Mouse (Mus musculus): ENCODE data around the gene Tapbp.
A peak's percentile ranks its signal among the peaks of the same experiment; 100 is the strongest.
"Not testable (repeated sequence)": the region's sequence is repeated elsewhere in the genome, so short reads cannot be mapped to it uniquely, and the experiment has no call there.

The Tapbp gene

DNA sequence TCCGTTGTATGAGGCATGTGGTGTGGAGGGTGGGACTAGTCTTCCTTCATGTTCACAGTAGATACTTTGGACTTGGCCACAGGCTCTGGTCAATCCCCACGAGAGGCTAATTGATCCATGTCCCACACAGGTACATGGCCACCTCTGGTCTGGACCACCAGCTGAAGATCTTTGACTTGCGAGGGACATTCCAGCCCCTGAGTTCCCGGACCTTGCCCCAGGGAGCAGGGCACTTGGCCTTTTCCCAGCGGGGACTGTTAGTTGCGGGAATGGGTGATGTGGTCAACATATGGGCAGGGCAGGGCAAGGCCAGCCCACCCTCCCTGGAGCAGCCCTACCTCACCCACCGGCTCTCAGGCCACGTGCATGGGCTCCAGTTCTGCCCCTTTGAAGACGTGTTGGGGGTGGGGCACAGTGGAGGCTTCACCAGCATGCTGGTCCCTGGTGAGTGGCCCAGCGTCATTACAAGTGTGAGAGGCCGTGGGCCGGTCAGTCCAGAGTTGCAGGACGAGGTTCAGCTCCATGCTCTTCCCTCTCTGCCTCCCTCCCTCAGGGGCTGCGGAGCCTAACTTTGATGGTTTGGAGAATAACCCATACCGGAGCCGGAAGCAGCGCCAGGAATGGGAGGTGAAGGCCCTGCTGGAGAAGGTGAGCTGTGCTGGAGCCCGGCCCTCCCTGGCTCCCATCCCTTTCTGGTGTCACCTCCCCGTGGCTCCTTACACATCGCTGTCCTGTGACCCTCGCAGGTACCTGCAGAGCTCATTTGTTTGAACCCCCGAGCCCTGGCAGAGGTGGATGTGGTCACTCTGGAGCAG is 32.6 kb downstream of the Tapbp start:
- peak; percentile 21 for DNase-seq

DNA sequence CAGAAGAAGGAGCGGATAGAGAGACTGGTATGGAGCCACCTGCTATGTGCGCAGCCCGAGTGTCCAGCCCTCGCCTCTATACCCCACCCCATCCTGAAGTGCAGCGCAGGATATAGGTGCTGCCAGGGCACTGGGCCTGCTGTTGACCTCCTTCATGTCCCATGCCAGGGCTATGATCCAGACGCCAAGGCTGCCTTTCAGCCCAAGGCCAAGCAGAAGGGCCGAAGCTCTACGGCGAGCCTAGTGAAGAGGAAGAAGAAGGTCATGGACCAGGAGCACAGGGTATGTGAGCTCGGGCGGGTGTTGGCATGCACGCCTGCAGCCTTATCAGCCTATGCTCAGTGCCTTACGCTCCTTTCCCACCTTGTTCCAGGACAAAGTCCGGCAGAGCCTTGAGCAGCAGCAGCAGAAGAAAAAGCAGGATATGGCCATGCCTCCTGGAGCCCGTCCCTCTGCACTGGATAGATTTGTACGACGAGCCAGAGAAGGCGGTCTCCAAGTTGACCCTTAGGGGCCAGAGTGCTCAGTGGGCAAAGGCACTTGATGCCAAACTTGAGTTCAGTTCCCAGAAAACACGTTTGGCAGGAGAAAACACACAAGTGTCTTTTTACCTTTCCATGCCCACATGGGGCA is 33.3 kb downstream of the Tapbp start:
- peak; percentile 13 for DNase-seq

DNA sequence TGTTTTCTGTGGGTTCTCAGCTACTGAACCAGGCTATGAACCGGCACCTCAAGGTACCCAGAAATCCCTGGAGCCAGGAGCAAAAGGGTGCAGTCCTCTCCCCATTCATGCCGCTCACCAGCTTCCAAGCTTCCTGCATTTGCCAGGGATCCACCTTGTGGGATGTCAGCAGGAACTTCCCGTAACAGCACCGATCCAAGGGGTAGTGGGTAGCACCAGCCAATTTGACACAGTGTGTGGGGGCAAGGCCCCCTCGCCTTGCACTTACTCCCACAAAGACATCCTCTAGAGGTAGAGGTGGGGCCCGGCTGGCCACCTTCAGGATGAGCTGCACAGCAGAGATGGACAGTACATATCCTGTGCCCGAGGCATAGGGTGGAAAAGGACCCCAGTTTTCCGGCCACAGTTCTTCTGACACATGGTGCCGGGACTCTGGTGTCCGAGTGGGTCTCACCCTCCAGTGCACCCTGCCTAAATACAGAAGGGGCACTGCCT is 34.5 kb downstream of the Tapbp start:
- DNase-seq, result peak; percentile 23

DNA sequence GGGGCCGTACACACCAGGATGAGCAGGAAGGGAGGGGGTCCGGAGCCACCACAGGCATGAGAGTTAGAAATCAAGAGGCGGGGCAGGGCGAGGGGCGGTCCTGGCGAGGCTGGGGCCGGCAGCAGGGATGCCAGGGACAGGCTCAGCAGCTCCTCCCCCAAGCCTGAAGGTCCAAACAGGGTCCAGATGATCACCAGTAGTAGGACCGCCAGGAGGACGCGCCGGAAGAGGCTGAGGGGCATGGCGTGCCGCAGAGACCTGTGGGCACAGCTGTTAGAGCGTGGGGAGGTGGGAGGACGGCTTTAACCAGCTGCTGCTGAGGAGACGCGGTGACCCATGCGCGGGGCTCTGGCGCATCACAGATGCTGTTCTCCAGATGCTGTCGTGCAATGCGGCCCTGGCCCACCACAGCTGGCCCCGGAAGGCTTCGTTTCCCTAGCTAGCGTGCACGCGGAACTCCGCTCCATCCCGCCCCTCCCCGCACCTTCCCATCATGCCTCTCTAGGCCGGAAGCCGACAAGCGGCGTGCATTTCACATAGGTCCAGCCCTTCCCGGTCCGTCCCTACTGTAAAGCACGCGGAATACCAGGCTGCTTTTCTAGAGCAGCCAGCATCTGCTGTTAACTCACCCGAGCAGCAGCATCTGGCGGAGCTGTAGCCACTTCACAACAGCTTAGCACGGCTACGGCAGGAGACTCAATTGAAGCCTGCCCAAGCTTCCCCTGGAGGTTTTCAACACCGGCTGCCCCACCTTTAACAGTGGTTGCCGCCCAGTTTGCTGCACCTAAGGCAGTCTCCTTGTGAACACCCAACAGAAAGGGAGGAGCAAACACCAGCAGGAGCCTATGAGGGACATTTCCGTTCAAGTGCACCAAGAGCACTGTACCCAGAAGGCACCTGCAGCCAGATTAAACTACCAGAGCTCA is 35.6 kb downstream of the Tapbp start, which contains the start of gene B3galt4:
Gene B3galt4, minus strand, starts transcription at position 468 of the 926 bp plus-strand sequence.
- peak; percentile 54 for DNase-seq

DNA sequence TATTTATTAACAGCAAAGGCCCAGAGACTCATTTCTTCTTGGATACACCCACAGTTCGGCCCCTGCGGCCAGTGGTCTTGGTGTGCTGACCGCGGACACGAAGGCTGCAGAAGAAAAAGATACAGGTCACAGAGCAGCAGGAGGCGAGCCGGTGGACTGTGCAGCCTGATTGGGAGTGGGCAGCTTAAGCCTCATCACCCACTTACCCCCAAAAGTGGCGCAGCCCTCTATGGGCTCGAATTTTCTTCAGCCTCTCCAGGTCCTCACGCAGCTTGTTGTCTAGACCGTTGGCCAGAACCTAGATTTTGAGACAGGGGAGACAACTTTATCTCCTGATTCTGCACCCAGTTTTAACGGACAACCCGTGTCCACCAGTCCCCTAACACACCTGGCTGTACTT is 36.3 kb downstream of the Tapbp start:
- not testable (repeated sequence) for DNase-seq

DNA sequence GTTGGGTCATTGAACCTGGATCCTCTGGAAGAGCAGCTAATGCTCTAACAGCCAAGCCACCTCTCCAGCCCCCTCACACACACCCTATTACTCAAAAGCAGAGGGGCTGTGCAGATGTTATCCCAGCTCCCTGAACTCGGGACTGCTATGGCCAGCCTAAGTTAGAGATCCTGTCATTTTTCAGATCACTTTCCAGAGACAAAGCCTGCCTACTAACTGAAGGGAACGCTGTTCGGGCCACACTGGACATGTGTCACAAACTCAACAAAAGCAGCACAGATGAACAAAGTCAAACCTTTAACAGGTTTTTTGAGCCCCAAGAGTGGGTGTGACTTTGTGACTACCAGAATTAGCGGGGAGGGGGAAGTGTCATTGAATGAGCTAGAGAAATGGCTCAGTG is 37.2 kb downstream of the Tapbp start:
- DNase-seq, result no peak

DNA sequence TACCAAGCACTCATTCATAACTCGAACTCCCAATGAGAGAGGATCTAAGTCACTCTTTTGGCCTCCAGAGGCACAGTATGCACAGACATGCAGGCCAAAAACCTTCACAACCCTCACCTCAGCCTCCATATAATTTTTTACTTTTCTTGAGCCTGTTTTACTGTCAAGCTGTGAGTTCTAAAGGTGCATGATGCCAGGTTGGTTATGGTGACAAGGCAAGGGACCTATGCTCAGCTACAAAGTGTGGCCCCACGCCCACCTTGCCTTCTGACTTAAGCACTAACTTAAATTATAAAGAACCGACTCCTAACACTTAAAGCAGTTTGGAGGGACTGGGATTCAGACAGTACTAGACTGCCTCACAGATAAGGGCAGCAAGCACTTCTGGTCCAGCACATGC is 37.6 kb downstream of the Tapbp start:
- DNase-seq, result no peak

DNA sequence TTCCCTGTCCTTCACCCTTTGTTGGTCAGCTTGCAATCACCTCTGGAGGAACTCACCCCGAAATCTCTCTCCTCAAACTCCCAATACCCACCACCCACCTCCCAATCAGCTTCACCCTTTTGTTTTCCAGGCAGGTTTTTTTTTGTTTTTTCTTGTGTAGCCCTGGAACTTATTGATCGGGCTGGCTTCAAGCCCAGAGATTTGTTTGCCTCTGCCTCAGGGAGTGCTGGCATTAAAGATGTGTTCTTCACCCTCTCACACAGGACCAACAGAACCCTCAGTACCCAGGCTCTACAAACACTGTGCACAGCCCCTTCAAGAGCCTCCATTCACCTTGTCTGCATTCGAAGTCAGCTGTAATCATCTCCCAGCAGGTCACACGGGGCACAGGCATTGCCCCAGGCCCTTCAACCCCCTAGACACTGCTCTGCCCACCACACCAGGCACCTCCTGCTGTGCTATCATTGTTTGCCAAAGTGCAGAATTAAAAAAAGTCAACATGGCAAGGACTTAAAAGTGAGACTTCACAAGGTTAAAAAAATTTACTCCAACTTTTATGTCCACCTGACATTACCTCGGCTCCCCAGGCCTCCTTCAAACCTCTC is 38.4 kb downstream of the Tapbp start:
- no peak for DNase-seq

DNA sequence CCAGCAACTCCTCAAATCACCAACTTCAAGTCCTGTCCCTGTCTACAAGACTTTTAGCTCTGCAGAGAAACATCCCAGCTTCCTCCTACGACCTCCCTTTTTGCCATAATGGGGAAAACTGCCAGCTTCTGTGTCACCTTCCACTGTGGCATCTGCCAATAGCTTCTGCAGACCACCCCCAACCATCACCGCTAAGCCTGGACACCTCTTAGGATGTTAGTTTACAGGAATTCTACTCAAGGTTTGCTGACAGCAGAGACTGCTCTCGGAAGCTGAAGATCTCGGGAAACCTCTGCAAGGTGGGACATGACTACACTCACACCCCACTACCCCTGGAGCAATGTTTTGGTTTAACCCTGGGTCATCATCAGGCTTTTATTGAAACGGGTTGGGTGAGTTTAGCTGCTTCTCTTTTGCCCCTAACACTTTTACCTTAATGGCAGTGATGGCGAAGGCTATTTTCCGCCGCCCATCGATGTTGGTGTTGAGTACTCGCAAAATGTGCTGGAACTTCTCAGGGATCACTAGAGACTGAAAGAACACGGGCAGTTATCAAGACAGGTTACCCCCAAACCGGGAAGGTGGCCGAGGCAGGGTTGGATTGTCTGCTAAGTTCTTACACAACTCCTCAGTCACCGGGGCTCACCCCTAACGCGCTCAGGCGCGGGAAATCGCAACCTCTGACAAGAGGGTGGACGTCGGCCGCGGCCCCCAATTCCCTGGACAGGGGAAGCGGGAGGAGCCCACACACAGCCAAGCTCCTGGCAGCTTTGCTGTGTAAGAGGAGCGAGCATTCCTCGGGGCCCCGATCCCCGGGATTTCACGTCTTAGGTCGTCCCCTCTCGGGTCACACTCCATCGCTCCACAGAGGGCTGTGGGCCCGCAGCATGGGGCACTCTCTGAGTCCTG is 39.2 kb downstream of the Tapbp start:
- no peak for DNase-seq

DNA sequence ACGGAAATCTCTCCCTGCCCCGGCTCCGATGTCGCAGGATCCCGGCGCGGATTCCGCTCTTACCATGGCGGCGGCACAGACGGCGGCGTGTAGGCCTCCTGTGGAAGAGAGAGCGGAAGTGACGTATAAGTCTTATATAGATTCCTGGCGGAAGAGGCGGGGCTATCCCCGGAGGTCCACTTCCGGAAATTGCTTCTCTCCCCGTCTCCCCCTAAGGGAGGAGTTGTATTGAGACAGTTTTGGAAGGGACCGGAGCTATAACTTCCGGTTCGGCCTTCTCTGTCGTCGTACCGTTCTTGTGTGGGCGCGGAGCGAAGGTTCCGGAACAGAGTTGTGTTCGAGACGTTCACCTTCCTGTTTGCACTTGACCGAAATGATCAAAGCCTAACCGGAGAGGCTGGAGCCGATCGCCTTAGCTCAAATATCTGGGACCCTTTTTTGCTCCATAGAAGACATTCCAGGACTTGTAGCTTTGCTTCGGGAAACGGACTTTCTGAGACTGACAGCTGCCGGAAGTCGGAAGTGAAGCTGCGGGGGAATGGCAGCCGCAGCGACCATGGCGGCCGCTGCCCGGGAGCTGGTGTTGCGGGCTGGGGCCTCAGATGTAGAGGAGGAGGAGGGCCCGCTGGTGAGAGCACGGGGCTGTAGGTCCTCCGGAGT is 40.0 kb downstream of the Tapbp start, which contains the start of the genes Vps52 and Rps18:
Gene Vps52, plus strand, starts transcription at position 258 of the 660 bp plus-strand sequence.
Gene Rps18, minus strand, starts transcription at position 447 of the 660 bp plus-strand sequence.
- peak; percentile 98 for DNase-seq

DNA sequence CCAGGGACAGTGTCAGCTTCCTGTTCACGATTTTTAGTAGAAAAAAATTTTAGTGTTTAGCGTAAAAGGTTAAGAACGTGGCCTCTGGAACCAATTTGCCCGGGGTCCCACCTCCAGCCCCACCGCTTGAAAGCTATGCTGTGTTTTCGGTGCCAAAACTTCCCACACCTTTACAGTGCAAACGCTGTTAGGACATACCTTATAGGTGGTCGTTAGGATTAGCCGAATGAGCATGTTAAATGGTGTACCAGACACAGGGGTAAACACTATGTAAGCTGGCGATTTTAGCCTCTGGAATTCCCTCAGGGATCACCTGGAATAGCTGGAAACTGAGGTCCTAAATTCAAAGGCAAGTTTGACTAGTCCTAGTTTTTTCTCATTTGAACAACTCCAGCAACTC is 40.6 kb downstream of the Tapbp start:
- DNase-seq, result no peak

DNA sequence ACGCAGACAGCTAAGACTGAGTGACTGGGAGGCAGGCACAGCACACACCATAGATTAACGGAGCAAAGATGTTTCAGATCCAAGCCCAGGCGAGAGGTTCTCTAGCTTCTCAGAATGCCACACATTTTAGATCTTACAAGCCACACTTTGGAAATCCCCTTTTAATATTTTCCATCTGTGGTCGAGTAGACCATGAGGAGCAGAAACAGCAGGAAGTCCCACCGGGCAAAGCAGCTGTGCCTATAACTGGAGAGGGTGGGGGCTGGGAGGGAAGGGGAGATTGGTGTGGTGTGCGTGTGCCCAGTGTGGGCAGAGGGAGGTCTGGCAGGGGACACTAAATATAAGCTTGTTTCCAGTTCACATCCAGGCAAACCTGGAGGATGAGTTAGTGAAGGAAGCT is 41.8 kb downstream of the Tapbp start:
- DNase-seq, result no peak

DNA sequence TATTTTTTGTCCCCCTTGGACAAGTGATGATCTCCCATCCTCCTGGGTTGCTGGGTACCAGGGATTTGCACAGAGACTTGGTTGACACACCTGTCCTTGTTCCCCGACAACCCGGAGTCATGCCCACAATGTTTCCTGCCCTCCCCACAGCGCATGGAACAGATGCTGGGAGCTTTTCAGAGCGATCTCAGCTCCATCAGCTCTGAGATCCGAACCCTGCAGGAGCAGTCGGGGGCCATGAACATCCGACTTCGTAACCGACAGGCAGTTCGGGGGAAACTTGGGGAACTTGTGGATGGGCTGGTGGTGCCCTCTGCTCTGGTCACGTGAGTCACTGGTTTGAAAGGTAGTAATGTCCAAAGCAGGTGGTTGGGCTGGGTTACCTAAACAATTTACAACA is 42.8 kb downstream of the Tapbp start:
- no peak for DNase-seq

DNA sequence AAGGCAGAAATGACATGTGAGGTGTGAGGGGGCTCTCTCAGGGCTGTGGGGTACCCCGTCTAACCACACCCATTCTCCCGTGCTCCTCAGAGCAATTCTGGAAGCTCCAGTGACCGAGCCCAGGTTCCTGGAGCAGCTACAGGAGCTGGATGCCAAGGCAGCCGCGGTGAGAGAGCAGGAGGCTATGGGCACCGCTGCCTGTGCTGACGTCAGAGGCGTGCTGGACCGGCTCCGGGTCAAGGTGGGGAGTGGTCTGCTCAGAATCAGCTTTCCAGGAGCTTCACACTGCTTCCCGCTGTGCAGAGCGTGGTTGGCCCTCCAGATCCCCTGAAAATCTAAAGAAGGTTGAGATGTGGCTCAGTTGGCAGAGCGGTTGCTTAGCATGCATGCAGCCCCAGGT is 43.4 kb downstream of the Tapbp start:
- no peak for DNase-seq

DNA sequence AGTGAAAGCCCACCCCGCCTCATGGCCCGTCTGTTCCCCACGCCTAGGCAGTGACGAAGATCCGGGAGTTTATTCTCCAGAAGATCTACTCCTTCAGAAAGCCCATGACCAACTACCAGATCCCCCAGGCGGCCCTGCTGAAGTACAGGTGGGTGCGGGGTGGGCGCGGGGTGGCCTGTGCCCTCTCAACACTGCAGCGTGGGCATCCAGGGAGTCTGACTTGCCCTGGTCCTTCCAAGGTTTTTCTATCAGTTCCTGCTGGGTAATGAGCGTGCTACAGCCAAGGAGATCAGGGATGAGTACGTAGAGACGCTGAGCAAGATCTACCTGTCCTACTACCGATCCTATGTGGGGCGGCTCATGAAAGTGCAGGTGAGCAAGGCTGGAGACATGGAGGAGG is 44.2 kb downstream of the Tapbp start:
- DNase-seq, result no peak

DNA sequence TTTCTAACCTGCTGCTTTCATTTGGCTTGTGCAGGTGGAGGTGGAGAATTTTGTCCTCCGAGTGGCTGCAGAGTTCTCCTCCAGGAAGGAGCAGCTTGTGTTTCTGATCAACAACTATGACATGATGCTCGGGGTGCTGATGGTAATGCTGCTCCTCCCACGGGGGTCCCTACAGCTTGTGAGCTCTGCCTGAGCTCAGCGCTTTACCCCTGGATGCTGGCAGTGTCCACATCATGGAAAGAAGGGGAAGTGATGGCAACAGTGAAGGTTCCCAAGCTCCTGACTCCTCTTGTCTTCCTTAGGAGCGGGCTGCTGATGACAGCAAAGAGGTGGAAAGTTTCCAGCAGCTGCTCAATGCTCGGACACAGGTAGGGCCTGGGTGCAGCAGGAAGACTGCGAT is 47.2 kb downstream of the Tapbp start:
- DNase-seq, result no peak

DNA sequence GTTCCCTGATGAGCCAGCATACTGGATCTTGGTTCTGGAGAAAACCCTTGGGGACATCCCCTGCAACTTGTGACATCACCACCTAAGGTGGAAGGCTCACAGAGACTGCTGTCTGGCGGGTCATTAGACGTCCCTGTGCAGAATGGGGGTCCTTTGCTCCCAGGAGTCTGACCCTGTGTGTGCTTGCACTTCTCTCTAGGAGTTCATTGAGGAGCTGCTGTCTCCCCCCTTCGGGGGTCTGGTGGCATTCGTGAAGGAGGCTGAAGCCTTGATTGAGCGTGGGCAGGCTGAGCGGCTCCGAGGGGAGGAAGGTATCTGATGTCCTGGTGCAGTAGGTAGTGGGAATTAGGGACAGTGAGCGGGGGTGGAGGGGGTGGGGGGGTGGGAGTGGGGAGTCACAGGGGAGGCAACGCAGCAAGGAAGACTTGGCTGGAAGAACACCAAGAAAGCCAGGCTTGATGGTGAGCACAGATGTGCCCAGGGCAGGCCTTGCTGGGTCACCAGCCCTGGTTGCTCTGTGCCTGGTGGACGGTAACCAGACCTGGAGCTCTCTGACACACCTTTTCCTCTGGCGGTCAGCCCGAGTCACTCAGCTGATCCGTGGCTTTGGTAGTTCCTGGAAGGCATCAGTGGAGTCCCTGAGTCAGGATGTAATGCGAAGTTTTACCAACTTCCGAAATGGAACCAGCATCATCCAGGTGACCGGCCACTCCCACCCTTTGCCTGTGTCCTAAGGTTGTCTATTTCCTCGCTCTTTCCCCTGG is 49.6 kb downstream of the Tapbp start:
- no peak for DNase-seq

DNA sequence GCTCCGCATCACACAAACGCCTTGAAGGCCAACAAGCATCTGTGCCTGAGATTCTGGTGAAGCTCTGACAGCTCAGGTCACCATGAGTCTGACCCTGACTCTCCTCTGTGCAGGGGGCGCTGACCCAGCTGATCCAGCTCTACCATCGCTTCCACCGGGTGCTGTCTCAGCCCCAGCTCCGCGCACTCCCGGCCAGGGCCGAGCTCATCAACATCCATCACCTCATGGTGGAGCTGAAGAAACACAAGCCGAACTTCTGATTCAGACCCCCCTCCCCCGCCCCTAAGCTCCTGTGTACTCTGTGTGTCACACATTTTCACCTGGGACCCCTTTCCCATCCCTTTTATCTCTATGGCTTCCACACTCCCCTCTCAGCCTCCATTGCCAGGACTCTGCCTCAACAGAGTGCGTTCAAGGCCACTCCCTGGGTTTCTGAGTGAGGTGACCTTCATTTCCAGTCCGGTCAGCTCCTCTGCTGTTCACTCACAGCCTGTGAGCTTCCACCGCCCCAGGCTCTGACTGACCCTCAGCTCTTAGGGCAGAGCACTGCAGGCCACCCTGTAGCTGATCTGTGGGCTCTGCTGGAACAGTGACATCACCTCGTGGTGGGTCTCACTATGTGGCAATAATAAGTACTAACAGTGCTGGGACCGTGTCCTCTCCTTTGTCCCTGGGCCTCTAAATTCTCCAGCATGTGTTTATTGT is 50.3 kb downstream of the Tapbp start:
- DNase-seq, result no peak

DNA sequence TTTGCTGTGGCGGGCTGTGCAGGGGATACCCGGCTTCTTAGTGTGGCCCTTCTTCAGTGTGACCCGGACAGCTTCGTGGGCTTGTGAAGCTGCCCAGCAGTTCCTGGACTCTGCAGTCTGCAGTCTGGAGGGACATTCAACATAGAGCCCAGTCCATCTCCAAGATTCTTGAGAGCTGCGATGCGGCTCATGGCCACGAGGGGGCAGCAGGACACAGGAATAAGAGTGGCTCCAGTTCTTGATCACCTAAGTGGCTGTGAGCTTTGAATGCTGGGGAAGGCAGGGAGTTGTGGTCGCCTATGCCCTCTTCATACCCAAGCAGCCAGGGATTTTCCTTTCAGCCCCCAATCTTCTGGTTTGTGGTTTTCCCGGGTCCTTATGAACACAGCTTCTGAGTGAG is 52.8 kb downstream of the Tapbp start:
- DNase-seq, result peak; percentile 74
